Mouse (Mus musculus) MEL (cell line): Measurements from ENCODE around the gene Rpn2.

Experiments
- CTCF ChIP-seq, 3 experiments: IDR thresholded peaks in 2 of 3; conservative IDR thresholded peaks in 1 of 3; 2 replicates each; pipeline ENCODE4 v1.5.1; 2011 to 2012; ENCODE audit warnings: low read length in 3 of 3, low read depth in 2 of 3, mild to moderate bottlenecking in 2 of 3, improper control_type of control experiment in 1 of 3, inconsistent platforms in 1 of 3, mixed read lengths in 1 of 3, moderate library complexity in 1 of 3; ENCODE audit not compliant: control insufficient read depth in 1 of 3, insufficient read depth in 1 of 3, poor library complexity in 1 of 3, severe bottlenecking in 1 of 3
- EP300 ChIP-seq, 2 experiments: IDR thresholded peaks; 2 replicates each; pipeline ENCODE4 v1.6.1; 2011; ENCODE audit warnings: improper control_type of control experiment in 2 of 2, low read length in 2 of 2, low read depth in 1 of 2, mild to moderate bottlenecking in 1 of 2
- MAFK ChIP-seq: IDR thresholded peaks from 2 replicates; pipeline ENCODE4 v1.6.1; 2011; ENCODE audit warnings: low read depth, mild to moderate bottlenecking, low read length, improper control_type of control experiment, borderline replicate concordance
- MXI1 ChIP-seq: IDR thresholded peaks from 2 replicates; pipeline ENCODE4 v1.6.1; 2011; ENCODE audit warnings: mild to moderate bottlenecking, low read depth, low read length, improper control_type of control experiment
- TBP ChIP-seq: IDR thresholded peaks from 2 replicates; pipeline ENCODE4 v1.8.0; 2011; ENCODE audit warnings: low read depth, low read length, improper control_type of control experiment
- USF2 ChIP-seq, 2 experiments: IDR thresholded peaks; 2 replicates each; pipeline ENCODE4 v1.6.1; 2011 to 2012; ENCODE audit warnings: improper control_type of control experiment in 2 of 2, low read length in 2 of 2, borderline replicate concordance in 1 of 2, inconsistent platforms in 1 of 2, low read depth in 1 of 2, mild to moderate bottlenecking in 1 of 2; ENCODE audit not compliant: insufficient read depth in 1 of 2
- ZC3H11A ChIP-seq: IDR thresholded peaks from 2 replicates; pipeline ENCODE4 v1.6.1; 2012; ENCODE audit warnings: low read depth, mild to moderate bottlenecking, inconsistent platforms, low read length, improper control_type of control experiment

DNA sequence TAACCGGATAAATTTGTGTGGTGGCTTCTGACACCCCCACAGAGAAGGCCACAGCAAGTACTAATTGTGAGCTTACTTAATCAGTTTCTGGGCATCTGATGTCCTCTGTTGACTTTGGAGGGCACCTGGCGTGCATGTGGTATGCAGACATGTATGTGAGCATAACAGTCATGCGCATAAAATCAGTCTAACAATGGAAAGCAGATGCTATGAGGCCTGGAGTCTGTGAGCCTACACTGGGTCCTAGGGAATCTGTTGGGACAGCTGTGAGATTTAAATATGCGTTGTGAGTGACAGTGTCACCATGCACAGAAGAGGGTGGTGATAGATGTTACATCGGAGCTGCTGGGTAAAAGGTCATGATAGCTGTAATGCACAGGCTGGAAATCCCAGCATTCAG, 53.2 kb downstream of the Rpn2 start:
- TF ChIP-seq MXI1 = no peak
- no peak for TF ChIP-seq USF2 (IDR thresholded peaks at IDR 0.05; ENCODE audit: borderline replicate concordance in 1 of 2, insufficient read depth in 1 of 2, low read depth in 1 of 2, low read length in 2 of 2)
- TF ChIP-seq EP300 (IDR thresholded peaks at IDR 0.05; ENCODE audit: low read depth in 1 of 2, low read length in 2 of 2) = no peak
- no peak for TF ChIP-seq CTCF (IDR thresholded peaks at IDR 0.05 in 2 of 3, conservative IDR thresholded peaks at IDR 0.05 in 1 of 3; ENCODE audit: control insufficient read depth in 1 of 3, insufficient read depth in 1 of 3, low read depth in 2 of 3, low read length in 3 of 3, poor library complexity in 1 of 3, severe bottlenecking in 1 of 3)
- TF ChIP-seq MAFK = no peak
- TF ChIP-seq TBP = no peak
- TF ChIP-seq ZC3H11A = no peak
